ENCODE assay signal across 8 mouse cellular contexts in genomic region chr11:62047817-62048640, GRCm38 (mm10).
DNase-seq lines count a peak whose midpoint lies in the region; ATAC-seq and TF ChIP-seq lines count a peak whose summit lies in the region.

No protein-coding gene starts in this region.

- no peak for TF ChIP-seq POLR2A in spleen, adult 2 months (IDR thresholded peaks at IDR 0.05; ENCODE audit: low read depth, low read length)

- no peaks in the 10 kb centered on the region for H3K4me1 ChIP-seq in spleen, adult 2 months (ENCODE audit: control insufficient read depth, insufficient read depth, insufficient read length)

- peak; percentile 56 to 85 for DNase-seq in heart, adult 18-20 months
- DNase-seq in heart, postnatal 25 days (ENCODE audit: low spot score): no peak
- DNase-seq in adrenal gland, adult (ENCODE audit: inconsistent age in 2 of 2, low spot score in 1 of 2): peak; percentile 63 to 88
- DNase-seq in gastrocnemius, postnatal 36 days: peak; percentile 30 to 33
- peak; percentile 80 for DNase-seq in large intestine, adult 2 months (ENCODE audit: low read depth, low spot score)
- peak; percentile 89 for DNase-seq in lung, postnatal 36 days
- peak; percentile 12 to 39 for DNase-seq in spleen, adult 2 months (ENCODE audit: low read depth in 1 of 2, low spot score in 2 of 2)

- no peaks in the 10 kb centered on the region for H3K36me3 ChIP-seq in spleen, adult 2 months (ENCODE audit: control insufficient read depth, insufficient read depth, low read length)

- peak; percentile 73; the same call in 1 of the 2 replicates for TF ChIP-seq CTCF in spleen, adult 2 months (IDR thresholded peaks at IDR 0.05; ENCODE audit: extremely low read depth, insufficient read depth, insufficient read length, insufficient replicate concordance)

- intact Hi-C loops in heart, postnatal 25 days (cut with DNase I): loop anchor here (1.0 to 2.0 kb wide), 2 partner anchors 79 to 233 kb away; partner anchors contain the start of genes Ttc19 and Zswim7
- intact Hi-C loops in gastrocnemius, postnatal 36 days (cut with DNase I): loop anchor here (2.0 to 5.0 kb wide), 3 partner anchors 79 to 233 kb away; partner anchors contain the start of genes Ttc19 and Zswim7

- no peak overlapping the region for H3K27ac ChIP-seq in spleen, adult 2 months (ENCODE audit: insufficient read depth, low read length)

- no peak overlapping the region for H3K4me3 ChIP-seq in spleen, adult 2 months (ENCODE audit: extremely low read depth, insufficient read depth, insufficient read length)

- ATAC-seq in common myeloid progenitor, adult 5-6 weeks (replicated peaks; ENCODE audit: low read depth, poor library complexity, severe bottlenecking): peak; percentile 75

- WGBS in large intestine, adult 2 months: 25% methylated on average over 9 of the region's 9 CpGs
- 57% methylated on average over 9 of the region's 9 CpGs for WGBS in spleen, adult 2 months

- no peaks in the 10 kb centered on the region for H3K27me3 ChIP-seq in spleen, adult 2 months (ENCODE audit: control insufficient read depth, insufficient read depth, low read length)
